Mouse (Mus musculus): Measurements from ENCODE around the gene Iqgap1. TPM values are rescaled to one million over a fixed set of nuclear protein-coding genes. Genes with fewer than 3 reads are reported as not detected.

Gene Iqgap1
- 25.9 and 30.3 TPM in 2 replicates for polyA plus RNA-seq (2014; fragmentation: Nextera tagmentation; extraction: Ambion mirVana)

- H3K9ac ChIP-seq (ENCODE audit: low read length), result no peak within 1 kb of the TSS
- no peaks in the 10 kb centered on the region for H3K27me3 ChIP-seq (ENCODE audit: control insufficient read depth, insufficient read depth, low read length)
- ATAC-seq (ENCODE audit: insufficient number of reproducible peaks, low FRiP score, low TSS enrichment, low read depth), result no peak
- no peaks in the 10 kb centered on the region for H3K4me1 ChIP-seq (ENCODE audit: control insufficient read depth, insufficient read depth, low read length)
- no peak within 1 kb of the TSS for H3K4me3 ChIP-seq (ENCODE audit: low read depth, low read length)
- 69% methylated on average over 11 of the region's 11 CpGs for WGBS
- no peaks in the 10 kb centered on the region for H3K9me3 ChIP-seq (ENCODE audit: control insufficient read depth, low read length)
- no peak within 1 kb of the TSS for H3K27ac ChIP-seq (replicated peaks; ENCODE audit: low read depth, low read length)
- no peak within 1 kb of the TSS for H3K4me2 ChIP-seq (ENCODE audit: low read depth, severe bottlenecking)
- no peak for DNase-seq (ENCODE audit: low spot score)
- H3K36me3 ChIP-seq (ENCODE audit: control insufficient read depth, insufficient read depth, low read length), result no peaks in the 10 kb centered on the region
Observed at GRCm38 (mm10) chr7:80825843-80826403, at the start of gene Iqgap1. TSS of gene Iqgap1 (minus strand) at chr7:80825974.

DNA sequence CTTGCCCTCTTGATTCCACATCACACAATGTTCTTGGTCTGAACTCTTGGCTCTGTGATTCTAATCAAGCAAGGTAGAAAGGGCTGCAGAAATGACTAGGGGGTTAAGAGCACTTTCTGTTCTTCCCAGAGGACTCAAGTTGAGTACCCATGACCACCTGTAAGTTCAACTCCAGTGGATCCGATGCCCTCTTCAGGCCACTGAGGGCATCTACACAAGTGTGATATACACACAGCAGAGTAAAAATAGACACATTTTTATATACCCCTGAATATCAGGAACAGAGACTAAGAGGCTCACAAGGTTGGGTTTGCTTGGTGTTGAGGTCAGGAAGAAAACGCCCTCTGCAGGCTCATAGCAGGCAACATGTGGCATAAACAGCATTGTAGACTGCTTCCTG lies 47.9 kb upstream of the Iqgap1 start:
- no peak overlapping the region for H3K4me2 ChIP-seq (ENCODE audit: low read depth, severe bottlenecking)
- no peak overlapping the region for H3K27ac ChIP-seq (replicated peaks; ENCODE audit: low read depth, low read length)
- no peak overlapping the region for H3K9ac ChIP-seq (ENCODE audit: low read length)
- WGBS, result 98% methylated on average over 2 of the region's 2 CpGs
- no peak for ATAC-seq (ENCODE audit: insufficient number of reproducible peaks, low FRiP score, low TSS enrichment, low read depth)
- H3K4me1 ChIP-seq (ENCODE audit: control insufficient read depth, insufficient read depth, low read length), result no peaks in the 10 kb centered on the region
- H3K27me3 ChIP-seq (ENCODE audit: control insufficient read depth, insufficient read depth, low read length), result no peaks in the 10 kb centered on the region
- H3K36me3 ChIP-seq (ENCODE audit: control insufficient read depth, insufficient read depth, low read length), result peaks cover 44% of the 10 kb centered on the region
- H3K4me3 ChIP-seq (ENCODE audit: low read depth, low read length), result no peak overlapping the region
- DNase-seq (ENCODE audit: low spot score), result no peak
- H3K9me3 ChIP-seq (ENCODE audit: control insufficient read depth, low read length), result no peaks in the 10 kb centered on the region; the same call in 1 of the 2 replicates

DNA sequence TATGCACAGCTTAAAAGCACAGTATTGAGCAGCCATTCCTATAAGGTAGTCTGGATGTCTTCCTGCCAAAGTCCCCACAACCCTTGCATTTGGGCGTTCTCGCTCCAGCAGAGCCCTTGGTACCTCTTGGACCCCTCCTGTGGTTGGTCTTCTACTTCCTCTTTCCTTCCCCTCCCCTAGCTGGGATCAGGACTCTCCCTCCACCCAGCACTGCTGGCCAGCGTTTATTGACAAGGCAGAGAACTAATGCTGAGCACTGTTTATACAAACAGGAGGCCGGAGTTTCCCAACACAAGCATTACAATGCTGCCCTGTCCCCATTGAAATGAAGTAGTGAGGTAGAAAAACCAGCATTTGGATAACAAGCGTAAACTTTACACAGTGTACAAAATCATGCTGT lies 47.3 kb upstream of the Iqgap1 start:
- H3K27me3 ChIP-seq (ENCODE audit: control insufficient read depth, insufficient read depth, low read length), result no peaks in the 10 kb centered on the region
- H3K4me3 ChIP-seq (ENCODE audit: low read depth, low read length), result no peak overlapping the region
- no peak overlapping the region for H3K27ac ChIP-seq (replicated peaks; ENCODE audit: low read depth, low read length)
- H3K4me2 ChIP-seq (ENCODE audit: low read depth, severe bottlenecking), result no peak overlapping the region
- peaks cover 50% of the 10 kb centered on the region for H3K36me3 ChIP-seq (ENCODE audit: control insufficient read depth, insufficient read depth, low read length)
- 87% methylated on average over 5 of the region's 5 CpGs for WGBS
- ATAC-seq (ENCODE audit: insufficient number of reproducible peaks, low FRiP score, low TSS enrichment, low read depth) (no peak), DNase-seq (ENCODE audit: low spot score) (no peak)
- no peaks in the 10 kb centered on the region; the same call in 1 of the 2 replicates for H3K9me3 ChIP-seq (ENCODE audit: control insufficient read depth, low read length)
- no peak overlapping the region for H3K9ac ChIP-seq (ENCODE audit: low read length)
- no peaks in the 10 kb centered on the region for H3K4me1 ChIP-seq (ENCODE audit: control insufficient read depth, insufficient read depth, low read length)

GRCm38 (mm10) chr7:80868686-80869085 lies 42.9 kb upstream of the Iqgap1 start:
- Histone ChIP-seq H3K4me1 (ENCODE audit: control insufficient read depth, insufficient read depth, low read length) (no peaks in the 10 kb centered on the region), H3K27me3 (ENCODE audit: control insufficient read depth, insufficient read depth, low read length) (no peaks in the 10 kb centered on the region), H3K36me3 (ENCODE audit: control insufficient read depth, insufficient read depth, low read length) (peaks cover 43% of the 10 kb centered on the region), H3K4me3 (ENCODE audit: low read depth, low read length) (no peak overlapping the region), H3K9ac (ENCODE audit: low read length) (no peak overlapping the region), H3K4me2 (ENCODE audit: low read depth, severe bottlenecking) (no peak overlapping the region), H3K9me3 (ENCODE audit: control insufficient read depth, low read length) (no peaks in the 10 kb centered on the region; the same call in 1 of the 2 replicates), H3K27ac (replicated peaks; ENCODE audit: low read depth, low read length) (no peak overlapping the region)
- DNase-seq (ENCODE audit: low spot score), result no peak
- WGBS, result 94% methylated on average over 2 of the region's 2 CpGs
- no peak for ATAC-seq (ENCODE audit: insufficient number of reproducible peaks, low FRiP score, low TSS enrichment, low read depth)

DNA sequence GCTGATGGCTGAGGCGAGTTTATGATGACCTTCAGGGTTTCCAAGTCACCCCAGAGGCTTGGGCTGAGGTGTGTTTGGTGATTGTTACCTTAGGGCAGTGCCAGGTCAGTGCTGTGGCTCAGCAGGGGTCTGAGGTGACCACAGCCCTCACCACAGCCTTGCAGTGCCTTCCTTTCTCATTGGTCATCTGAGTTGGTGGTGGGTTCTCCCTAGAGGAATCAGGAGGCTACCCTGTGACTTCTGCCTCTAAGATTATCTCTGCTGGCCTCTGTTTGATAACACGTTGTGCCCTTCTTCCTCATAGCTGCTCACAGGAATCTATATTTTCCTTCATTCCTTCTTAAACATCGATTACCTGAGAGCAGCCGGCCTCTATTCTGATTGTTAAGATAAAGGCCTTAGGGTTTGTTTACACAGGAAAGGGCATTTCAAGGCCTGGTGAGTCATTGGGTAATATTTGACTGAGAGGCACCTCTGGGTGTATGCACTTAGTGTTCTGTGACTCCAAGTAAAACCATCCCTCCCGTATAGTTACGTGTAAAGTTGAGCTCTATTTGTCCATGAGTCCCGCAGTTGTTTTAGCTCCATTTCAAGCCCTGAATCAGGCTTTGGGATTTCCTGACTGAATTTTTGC lies 40.9 kb upstream of the Iqgap1 start:
- no peak for DNase-seq (ENCODE audit: low spot score)
- H3K9ac ChIP-seq (ENCODE audit: low read length), result no peak overlapping the region
- WGBS, result 81% methylated on average over 7 of the region's 7 CpGs
- ATAC-seq (ENCODE audit: insufficient number of reproducible peaks, low FRiP score, low TSS enrichment, low read depth), result no peak
- peaks cover 3% of the 10 kb centered on the region; the same call in 1 of the 2 replicates for H3K4me1 ChIP-seq (ENCODE audit: control insufficient read depth, insufficient read depth, low read length)
- H3K27me3 ChIP-seq (ENCODE audit: control insufficient read depth, insufficient read depth, low read length), result no peaks in the 10 kb centered on the region
- H3K4me2 ChIP-seq (ENCODE audit: low read depth, severe bottlenecking), result no peak overlapping the region
- H3K9me3 ChIP-seq (ENCODE audit: control insufficient read depth, low read length), result no peaks in the 10 kb centered on the region
- H3K4me3 ChIP-seq (ENCODE audit: low read depth, low read length), result no peak overlapping the region
- no peak overlapping the region for H3K27ac ChIP-seq (replicated peaks; ENCODE audit: low read depth, low read length)
- peaks cover 40% of the 10 kb centered on the region for H3K36me3 ChIP-seq (ENCODE audit: control insufficient read depth, insufficient read depth, low read length)

- ATAC-seq (ENCODE audit: insufficient number of reproducible peaks, low FRiP score, low TSS enrichment, low read depth) (no peak), DNase-seq (ENCODE audit: low spot score) (no peak)
- WGBS, result 93% methylated on average over 7 of the region's 7 CpGs
- Histone ChIP-seq H3K9me3 (ENCODE audit: control insufficient read depth, low read length) (no peaks in the 10 kb centered on the region), H3K27me3 (ENCODE audit: control insufficient read depth, insufficient read depth, low read length) (no peaks in the 10 kb centered on the region), H3K4me3 (ENCODE audit: low read depth, low read length) (no peak overlapping the region), H3K27ac (replicated peaks; ENCODE audit: low read depth, low read length) (no peak overlapping the region), H3K36me3 (ENCODE audit: control insufficient read depth, insufficient read depth, low read length) (peaks cover 36% of the 10 kb centered on the region), H3K4me1 (ENCODE audit: control insufficient read depth, insufficient read depth, low read length) (peaks cover 3% of the 10 kb centered on the region; the same call in 1 of the 2 replicates), H3K9ac (ENCODE audit: low read length) (no peak overlapping the region), H3K4me2 (ENCODE audit: low read depth, severe bottlenecking) (no peak overlapping the region)
Observed at GRCm38 (mm10) chr7:80865521-80865920, 39.7 kb upstream of the Iqgap1 start.

DNA sequence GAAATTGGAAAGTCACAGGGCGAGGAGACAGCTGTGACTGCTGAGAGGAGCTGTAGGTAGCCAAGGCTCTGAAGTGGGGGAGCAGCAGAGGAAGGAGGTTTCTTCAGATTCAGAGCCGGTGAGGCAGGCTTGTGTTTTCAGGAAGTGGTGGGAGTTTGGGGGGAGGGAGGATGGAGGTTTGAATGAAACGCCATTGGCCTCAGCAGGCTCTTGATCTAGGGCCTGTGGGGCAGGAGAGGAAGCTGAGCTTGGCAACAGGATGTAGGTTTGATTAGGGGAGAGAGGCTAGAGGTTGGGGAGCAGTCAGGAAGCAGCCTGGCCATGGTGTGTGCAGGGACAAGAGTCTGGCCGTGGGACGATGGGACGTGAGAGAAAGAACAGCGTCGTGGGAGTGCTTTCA lies 39.1 kb upstream of the Iqgap1 start:
- no peak overlapping the region for H3K27ac ChIP-seq (replicated peaks; ENCODE audit: low read depth, low read length)

DNA sequence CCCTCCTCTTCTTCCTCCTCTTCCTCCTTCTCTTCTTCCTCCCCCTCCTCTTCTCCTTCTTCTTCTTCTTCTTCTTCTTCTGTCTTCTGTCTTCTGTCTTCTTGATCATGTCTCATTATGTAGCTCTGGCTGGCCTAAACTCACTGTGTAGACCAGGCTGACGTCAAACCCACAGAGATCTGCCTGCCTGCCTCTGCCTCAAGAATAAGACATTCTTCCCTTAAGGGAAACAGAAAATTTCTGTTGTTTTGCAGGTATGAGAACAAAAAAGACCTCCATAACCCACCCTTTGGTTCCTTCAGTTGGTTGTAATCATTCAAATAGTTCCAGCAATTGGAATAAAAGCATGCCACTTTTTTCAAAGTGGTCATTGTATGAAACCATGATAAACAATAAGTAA lies 38.4 kb upstream of the Iqgap1 start:
- peaks cover 30% of the 10 kb centered on the region for H3K36me3 ChIP-seq (ENCODE audit: control insufficient read depth, insufficient read depth, low read length)
- H3K9ac ChIP-seq (ENCODE audit: low read length), result no peak overlapping the region
- ATAC-seq (ENCODE audit: insufficient number of reproducible peaks, low FRiP score, low TSS enrichment, low read depth), result no peak
- DNase-seq (ENCODE audit: low spot score), result no peak
- 79% methylated on average over 1 of the region's 1 CpGs for WGBS
- H3K9me3 ChIP-seq (ENCODE audit: control insufficient read depth, low read length), result no peaks in the 10 kb centered on the region
- H3K27ac ChIP-seq (replicated peaks; ENCODE audit: low read depth, low read length), result no peak overlapping the region
- no peak overlapping the region for H3K4me3 ChIP-seq (ENCODE audit: low read depth, low read length)
- H3K4me1 ChIP-seq (ENCODE audit: control insufficient read depth, insufficient read depth, low read length), result peaks cover 3% of the 10 kb centered on the region; the same call in 1 of the 2 replicates
- H3K4me2 ChIP-seq (ENCODE audit: low read depth, severe bottlenecking), result no peak overlapping the region
- H3K27me3 ChIP-seq (ENCODE audit: control insufficient read depth, insufficient read depth, low read length), result no peaks in the 10 kb centered on the region

More for the DNA sequence above, 39.1 kb upstream of the Iqgap1 start:
- ATAC-seq (ENCODE audit: insufficient number of reproducible peaks, low FRiP score, low TSS enrichment, low read depth) (no peak), DNase-seq (ENCODE audit: low spot score) (no peak)
- H3K9me3 ChIP-seq (ENCODE audit: control insufficient read depth, low read length), result no peaks in the 10 kb centered on the region
- H3K27me3 ChIP-seq (ENCODE audit: control insufficient read depth, insufficient read depth, low read length), result no peaks in the 10 kb centered on the region
- no peak overlapping the region for H3K4me3 ChIP-seq (ENCODE audit: low read depth, low read length)
- 85% methylated on average over 8 of the region's 8 CpGs for WGBS
- H3K4me2 ChIP-seq (ENCODE audit: low read depth, severe bottlenecking), result no peak overlapping the region
- H3K9ac ChIP-seq (ENCODE audit: low read length), result no peak overlapping the region
- H3K4me1 ChIP-seq (ENCODE audit: control insufficient read depth, insufficient read depth, low read length), result peaks cover 3% of the 10 kb centered on the region; the same call in 1 of the 2 replicates
- H3K36me3 ChIP-seq (ENCODE audit: control insufficient read depth, insufficient read depth, low read length), result peaks cover 34% of the 10 kb centered on the region
